Mouse (Mus musculus): ENCODE measurements around the gene Ube2c.

DNA sequence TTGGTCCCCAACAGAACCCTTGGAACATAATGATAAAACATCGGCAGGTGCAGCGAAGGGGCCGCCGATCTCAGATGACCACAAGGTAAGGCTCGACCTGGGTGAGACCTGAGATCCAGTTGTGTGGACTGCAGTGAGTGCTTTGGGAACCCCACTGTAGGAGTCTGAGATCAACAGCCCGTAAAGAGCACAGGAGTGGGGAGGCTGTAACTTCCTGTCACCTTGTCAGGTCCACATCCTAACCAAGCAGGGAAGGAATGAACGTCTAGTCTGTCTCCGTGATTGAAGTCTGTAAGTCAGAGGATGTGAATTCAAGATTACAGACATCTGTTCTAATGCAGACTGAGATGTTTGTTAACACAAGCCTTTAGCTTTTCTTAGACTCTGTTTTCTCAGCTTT is 23.0 kb upstream of the Ube2c start:
- TF ChIP-seq CTCF (IDR thresholded peaks at IDR 0.05; ENCODE audit: extremely low read depth, insufficient read depth, insufficient read length, insufficient replicate concordance) (no peak), POLR2A (IDR thresholded peaks at IDR 0.05; ENCODE audit: low read depth, low read length) (no peak)

All from spleen, adult 2 months (tissue).